Mouse (Mus musculus) subcutaneous adipose tissue, adult 2 months (tissue): ENCODE results near the gene Npy4r. TPM values are rescaled to one million over a fixed set of nuclear protein-coding genes. Genes with fewer than 3 reads are reported as not detected.

Experiments used
- polyA plus RNA-seq: library from polyadenylated mRNA; depleted of rRNA; stranded (reverse); fragments of >200 nt; gene quantifications from 2 replicates; pipeline ENCODE4 v1.2.3, GENCODE M21; 2012; ENCODE audit warnings: low replicate concordance; rRNA removed

Gene Npy4r
- 0.51 and 0.82 TPM in 2 replicates for polyA plus RNA-seq

DNA sequence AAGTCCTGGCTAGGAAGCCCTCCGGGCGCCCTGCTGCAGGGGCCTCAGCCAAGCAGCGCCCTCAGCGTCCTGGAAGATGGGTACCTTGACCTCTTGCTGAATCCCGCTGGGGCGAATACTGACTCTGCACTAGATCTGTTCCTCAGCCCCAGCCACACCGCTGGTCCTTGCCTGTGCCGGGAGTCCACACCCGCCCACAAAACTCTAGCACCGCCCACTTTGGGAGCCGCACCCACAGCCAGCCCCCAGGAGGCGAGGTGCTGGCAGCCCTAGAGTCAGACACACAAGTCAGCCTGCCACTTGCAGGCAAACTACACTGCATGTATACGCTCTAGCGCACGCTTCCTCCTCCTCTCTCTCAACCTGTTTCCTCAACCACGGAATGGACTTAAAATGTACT is at the start of gene Npy4r:
Gene Npy4r, minus strand, starts transcription at position 148 of the 400 bp plus-strand sequence.

GRCm38 (mm10) chr14:34201231-34202035 is 49.1 kb upstream of the Npy4r start, which contains the start of gene Gprin2:
TSS of gene Gprin2 (minus strand) at chr14:34201653.

DNA sequence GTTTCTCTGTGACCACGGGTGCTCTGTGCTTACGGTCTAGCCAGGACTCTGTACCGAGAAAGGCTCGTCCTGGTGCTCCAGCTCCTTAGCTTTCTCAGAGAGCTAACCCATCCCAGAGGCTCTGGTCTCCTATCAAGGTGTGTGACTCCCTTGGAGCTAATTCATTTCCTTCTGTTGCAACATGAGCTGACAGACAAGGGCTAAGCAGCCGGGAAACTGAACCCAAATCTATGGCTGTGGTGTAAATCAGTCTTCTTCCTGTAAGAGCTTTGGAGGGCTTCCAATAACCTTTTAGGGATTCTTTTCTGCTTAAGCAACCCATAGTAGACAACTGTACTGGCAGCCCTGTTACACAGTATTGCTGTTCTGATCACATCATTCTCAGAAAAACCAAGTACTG is 49.7 kb downstream of the Npy4r start, which contains the start of gene A630023A22Rik:
Gene A630023A22Rik, minus strand, starts transcription at position 154 of the 400 bp plus-strand sequence.

Other genes starting within 250 kb of the Npy4r start
- gene Gdf10, start 228.9 kb downstream of the Npy4r start, polyA plus RNA-seq: 17.3 and 92.4 TPM in 2 replicates
- gene Gdf2, start 211.4 kb downstream of the Npy4r start, polyA plus RNA-seq: 0.08 TPM in 1 of 2 replicates, not detected in the other
- not detected in 2 replicates for gene Rbp3, start 198.5 kb downstream of the Npy4r start, polyA plus RNA-seq
- gene Zfp488, start 173.7 kb downstream of the Npy4r start, polyA plus RNA-seq: not detected in 2 replicates
- not detected in 2 replicates for gene Gm30083, start 137.3 kb downstream of the Npy4r start, polyA plus RNA-seq
- gene Gm5460, start 135.7 kb downstream of the Npy4r start, polyA plus RNA-seq: 1.6 and 11.2 TPM in 2 replicates
- not detected in 2 replicates for gene Antxrl, start 99.8 kb downstream of the Npy4r start, polyA plus RNA-seq
- gene Anxa8, start 66.5 kb downstream of the Npy4r start, polyA plus RNA-seq: 5.3 and 5.7 TPM in 2 replicates
- 0.37 TPM in 1 of 2 replicates, not detected in the other for gene A630023A22Rik, start 49.7 kb downstream of the Npy4r start, polyA plus RNA-seq
- 0.37 and 0.72 TPM in 2 replicates for gene Gprin2, start 49.2 kb upstream of the Npy4r start, polyA plus RNA-seq
- gene Syt15, start 67.1 kb upstream of the Npy4r start, polyA plus RNA-seq: 11.1 and 14.2 TPM in 2 replicates
- 3.1 and 3.5 TPM in 2 replicates for gene Shld2, start 158.0 kb upstream of the Npy4r start, polyA plus RNA-seq
- gene Glud1, start 158.2 kb upstream of the Npy4r start, polyA plus RNA-seq: 83.7 and 91.1 TPM in 2 replicates
- gene Fam25c, start 202.9 kb upstream of the Npy4r start, polyA plus RNA-seq: 0.50 TPM in 1 of 2 replicates, not detected in the other
- 164 and 1,886 TPM in 2 replicates for gene Sncg, start 222.3 kb upstream of the Npy4r start, polyA plus RNA-seq
- 29.2 and 53.0 TPM in 2 replicates for gene Mmrn2, start 223.0 kb upstream of the Npy4r start, polyA plus RNA-seq